Mouse (Mus musculus) brain, embryonic 14.5 days (tissue): ENCODE measurements at regions not wholly inside any gene's neighbourhood (a gene's known extent, or its start where the extent isn't known, plus 50 kb on each side); places are given as distances from the start of the nearest gene placed in this dataset.

Source experiments
- CTCF ChIP-seq: fragments of 200-500 bp; IDR thresholded peaks from 2 replicates; pipeline ENCODE4 v1.5.1; 2012; ENCODE audit warnings: inconsistent platforms, mild to moderate bottlenecking, moderate library complexity, borderline replicate concordance; ENCODE audit not compliant: insufficient read depth, insufficient read length; ENCODE audit errors: extremely low read depth
- POLR2A ChIP-seq: fragments of 200-500 bp; IDR thresholded peaks from 2 replicates; pipeline ENCODE4 v1.6.1; 2012; ENCODE audit warnings: mild to moderate bottlenecking, inconsistent platforms, borderline replicate concordance; ENCODE audit not compliant: poor library complexity, insufficient read depth, insufficient read length, severe bottlenecking; ENCODE audit errors: extremely low read depth

GRCm38 (mm10) chr15:74294691-74295090, 341.5 kb downstream of the Mroh4 start:
- TF ChIP-seq CTCF (no peak), POLR2A (no peak)
